Mouse (Mus musculus) urinary bladder, postnatal 25 days (tissue): ENCODE measurements at regions not wholly inside any gene's neighbourhood (a gene's known extent, or its start where the extent isn't known, plus 50 kb on each side); places are given as distances from the start of the nearest gene placed in this dataset.

Experiments
- DNase-seq: peaks from one replicate; pipeline ENCODE4 v3.0.0; 2022; ENCODE audit warnings: low spot score

DNA sequence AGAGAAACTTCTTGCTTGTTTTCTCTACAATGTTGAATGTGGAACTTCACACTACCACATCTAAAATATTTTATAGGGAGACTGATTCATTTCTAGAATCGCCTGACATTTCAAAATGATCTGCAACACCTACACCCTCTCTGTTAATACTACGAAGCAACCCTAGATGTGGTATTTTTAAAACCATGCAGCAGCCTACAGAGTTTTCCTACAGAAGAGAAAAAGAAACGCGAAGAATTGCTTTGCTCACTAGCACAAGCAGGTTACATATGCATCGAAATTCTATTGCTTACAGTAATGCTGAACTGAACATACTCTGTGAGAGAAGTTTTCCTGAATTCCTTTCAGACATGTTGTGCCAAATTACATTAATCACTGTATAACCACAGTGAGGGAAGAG lies 488.7 kb downstream of the Fat4 start:
- DNase-seq, result no peak

DNA sequence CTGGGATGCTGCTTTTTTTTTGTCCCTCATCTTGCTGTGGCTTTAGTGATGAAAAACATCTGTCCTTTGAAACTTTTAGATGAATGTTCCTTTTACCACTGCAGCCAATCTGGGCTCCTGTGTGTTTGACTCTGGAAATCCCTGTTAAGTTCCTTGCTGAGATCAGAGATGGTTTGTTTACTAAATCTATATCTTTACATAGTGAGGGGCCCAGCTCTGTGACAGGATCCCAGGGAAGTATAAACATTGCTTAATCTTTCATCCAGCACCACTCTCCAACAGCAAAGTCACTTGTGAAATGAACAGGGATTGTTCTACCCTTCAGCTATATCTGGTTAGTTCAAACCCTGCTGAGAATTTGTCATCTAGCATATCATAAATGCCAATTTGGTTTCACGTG lies 501.8 kb downstream of the Fat4 start:
- no peak for DNase-seq

DNA sequence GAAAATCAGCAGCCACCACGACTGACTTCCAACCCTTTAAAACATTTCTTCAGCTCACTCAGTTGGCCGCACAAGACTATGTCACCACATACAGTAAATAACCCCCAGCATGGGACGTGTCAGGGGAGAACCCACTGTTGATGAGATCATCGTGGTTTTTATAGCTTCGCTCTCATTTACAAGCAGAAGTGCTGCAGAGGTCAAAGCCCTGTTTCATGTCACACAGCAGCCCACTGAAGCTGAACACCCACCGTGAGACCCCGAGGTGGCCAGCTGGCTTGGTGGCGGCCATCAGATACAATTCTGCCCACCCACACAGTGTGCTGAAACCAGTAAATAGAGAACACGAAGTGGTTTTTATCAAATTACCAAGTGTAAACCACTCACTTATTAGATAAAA lies 503.7 kb downstream of the Fat4 start:
- DNase-seq, result no peak

DNA sequence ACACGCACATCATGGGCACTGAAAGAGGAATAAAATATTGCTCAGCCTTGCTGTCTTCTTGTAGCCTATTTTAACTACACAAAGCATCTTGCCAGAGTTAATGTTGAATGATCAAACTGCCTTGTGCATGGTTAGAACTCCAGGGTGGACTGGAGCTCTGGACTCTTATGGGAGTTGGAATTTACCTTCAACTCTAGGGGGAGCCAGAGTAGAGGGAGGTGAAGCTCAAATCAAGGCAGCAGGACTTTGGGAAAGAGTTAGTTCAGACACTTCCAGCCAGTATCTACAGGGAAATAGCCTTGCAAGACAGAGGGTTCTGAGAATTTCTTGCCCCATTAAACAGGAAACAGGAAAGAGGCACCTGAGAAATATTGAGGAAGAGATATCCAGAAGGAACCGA lies 505.3 kb downstream of the Fat4 start:
- no peak for DNase-seq

DNA sequence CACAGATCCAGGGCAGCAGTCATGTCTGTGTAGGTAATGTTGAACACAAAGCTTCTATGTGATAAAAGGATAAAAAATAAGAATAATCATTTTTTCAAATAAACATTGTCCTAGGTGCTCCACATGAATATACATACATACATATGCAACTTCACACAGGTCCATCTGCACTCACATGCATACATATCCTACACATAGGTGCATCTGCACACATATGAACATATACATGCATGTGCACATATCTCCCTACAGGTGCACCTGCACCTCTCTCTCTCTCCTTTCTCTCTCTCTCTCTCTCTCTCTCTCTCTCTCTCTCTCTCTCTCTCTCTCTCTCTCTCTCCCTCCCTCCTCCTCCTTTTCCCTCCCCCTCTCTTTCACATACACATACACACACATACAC lies 509.9 kb downstream of the Fat4 start:
- DNase-seq, result no peak

DNA sequence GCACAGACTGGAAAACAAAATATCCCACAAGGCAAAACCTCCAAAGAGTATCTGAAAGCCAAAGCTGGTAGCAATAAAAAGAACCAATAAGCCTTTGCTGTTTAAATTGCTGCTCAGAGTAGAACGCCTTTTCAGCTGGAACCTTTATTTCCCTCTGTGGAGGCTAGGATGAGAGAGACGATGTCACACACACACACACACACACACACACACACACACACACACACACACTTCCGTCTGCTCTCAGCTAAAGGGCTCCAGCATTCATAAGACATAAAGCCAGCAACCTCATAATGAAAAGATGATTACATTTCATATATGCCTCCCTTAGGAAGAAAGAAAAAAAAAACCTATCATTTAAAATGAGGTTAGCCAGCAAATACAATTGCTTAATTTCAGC lies 510.5 kb downstream of the Fat4 start:
- DNase-seq, result no peak

DNA sequence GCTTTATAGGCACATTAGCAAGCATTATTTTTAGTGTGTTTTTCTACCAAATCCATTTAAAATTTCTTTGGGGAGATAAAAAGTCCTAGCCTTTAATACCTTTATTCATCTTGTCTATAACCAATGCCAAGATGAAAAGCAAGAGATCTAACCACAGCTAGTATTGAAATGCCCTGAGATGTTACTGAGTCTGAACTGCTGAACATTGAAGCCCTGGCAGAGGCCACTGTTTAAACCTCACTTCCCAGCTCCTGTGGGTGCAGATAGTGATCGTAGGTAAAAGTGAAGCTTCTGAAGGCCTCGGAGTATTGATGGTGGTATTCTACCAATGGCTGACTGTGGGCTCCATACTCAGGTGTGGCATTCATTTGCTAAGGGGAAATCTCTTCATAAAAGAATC lies 510.9 kb downstream of the Fat4 start:
- DNase-seq, result no peak

DNA sequence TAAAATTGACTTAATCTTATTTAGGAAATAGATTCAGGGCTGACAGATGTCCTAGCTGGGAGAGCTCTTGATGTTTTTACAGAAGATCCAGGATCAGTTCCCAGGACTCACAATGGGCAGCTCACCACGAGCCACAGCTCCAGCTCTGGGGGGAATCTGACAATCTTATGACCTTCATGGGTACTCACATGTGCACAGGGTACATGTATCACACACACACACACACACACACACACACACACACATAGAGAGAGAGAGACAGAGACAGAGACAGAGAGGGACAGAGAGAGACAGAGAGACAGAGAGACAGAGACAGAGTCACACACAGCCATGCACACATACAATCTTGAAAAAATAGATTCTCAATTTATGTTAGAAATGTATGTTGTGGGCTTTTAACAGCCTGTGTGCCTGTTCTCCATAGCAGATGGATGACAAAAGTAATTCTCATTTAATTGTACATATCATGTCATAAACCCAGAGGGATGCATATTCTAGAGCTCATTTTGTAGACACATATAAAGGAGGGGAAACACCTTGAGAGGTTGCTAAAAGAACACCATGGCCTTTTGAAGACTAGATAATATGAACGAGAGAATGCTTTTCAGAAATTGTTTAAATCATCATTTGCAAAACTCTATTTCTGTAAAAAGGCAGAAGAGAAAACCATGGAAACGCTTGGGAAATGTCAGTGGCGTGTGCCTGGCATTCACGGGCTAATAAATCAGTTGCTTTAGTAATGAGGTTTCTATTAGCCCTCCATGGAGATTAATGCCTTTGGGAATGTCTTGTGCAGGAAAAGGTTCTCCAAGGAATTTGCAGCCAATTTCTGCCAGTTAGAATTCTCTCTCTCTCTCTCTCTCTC lies 538.3 kb downstream of the Fat4 start:
- no peak for DNase-seq

DNA sequence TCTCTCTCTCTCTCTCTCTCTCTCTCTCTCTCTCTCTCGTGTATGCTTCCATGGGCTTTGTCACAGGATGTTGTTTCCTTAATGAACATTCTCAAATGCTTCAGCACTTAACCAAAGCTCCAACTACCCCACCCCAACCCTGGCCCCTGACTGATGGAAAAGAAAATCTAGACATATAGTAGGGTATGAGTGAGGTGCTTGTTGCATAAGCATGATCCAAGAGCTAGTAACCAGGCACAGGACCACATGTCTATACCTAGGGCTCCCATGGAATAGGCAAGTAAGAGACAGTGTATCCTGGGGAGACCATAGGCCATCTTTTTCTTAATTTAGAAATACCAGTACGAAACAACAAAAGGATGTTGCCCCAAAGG lies 538.9 kb downstream of the Fat4 start:
- no peak for DNase-seq

DNA sequence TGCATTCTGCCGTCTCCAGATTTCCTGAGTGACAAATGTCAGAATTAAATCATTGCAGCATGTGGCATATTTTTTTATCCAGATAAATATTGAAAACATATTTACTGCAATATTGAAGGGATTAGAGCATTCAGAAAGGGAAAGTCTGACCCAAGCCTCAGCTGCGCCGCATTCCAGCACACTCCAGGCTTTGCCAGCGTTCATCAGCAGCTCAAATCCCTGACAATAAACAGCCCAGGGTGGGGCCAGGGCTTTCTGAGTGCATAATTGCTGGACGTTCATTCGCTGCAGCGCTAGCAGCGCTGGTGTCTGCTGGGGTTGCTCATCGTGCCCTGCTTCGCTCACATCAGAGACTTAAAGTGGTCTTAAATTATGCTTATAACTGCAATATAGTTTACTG lies 556.6 kb downstream of the Fat4 start:
- no peak for DNase-seq

DNA sequence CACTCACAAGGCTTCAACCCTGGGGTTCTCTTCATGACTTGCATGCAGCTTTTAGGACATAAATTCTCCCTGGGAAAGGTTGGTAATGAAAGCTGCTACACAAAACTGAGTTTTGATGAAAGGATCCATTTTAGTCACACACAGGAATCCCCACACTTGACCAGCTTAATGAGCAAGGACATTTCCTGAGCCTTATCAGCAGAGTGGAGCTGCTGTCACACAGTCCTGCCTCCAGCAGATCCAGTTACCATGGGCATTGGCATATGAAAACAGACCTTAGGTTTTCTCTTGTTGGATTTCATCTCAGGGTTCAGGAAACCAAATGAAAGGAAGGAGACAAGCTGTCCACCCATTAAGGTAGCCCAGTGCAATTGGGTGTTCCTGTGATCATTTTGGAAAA lies 568.9 kb downstream of the Fat4 start:
- no peak for DNase-seq

DNA sequence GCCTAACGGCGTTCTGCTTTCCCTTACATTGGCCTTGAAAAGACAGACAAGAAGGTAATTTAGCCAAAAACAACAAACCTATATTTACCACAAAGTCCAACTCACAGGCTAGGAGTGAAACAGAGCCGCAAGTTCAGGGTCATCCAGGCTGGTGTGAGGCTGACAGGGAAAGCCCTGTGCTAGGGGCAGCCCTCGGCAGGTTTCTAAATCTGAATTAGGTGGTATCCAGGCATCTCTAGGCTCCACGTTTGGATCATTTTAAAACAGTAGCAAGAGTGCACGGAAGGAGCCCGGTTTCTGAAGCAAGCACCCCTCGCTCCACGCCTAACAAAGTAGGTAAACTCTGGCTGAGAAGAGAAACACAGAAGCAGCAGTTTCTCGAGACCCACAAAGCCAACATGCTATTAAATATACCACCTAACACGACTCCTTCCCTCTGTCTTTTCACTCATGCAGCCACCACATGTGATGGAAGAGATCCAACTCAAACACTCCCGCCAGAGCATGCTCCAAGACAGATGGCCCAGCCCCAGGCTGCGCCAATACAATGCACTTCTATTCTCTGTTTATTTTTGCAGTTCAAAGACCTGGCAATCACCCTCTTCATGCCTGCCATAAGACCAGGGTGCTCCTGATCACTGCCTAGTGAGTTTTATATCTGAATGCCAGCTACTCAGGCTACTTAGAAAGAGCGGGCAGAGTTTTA lies 573.6 kb downstream of the Fat4 start:
- no peak for DNase-seq

DNA sequence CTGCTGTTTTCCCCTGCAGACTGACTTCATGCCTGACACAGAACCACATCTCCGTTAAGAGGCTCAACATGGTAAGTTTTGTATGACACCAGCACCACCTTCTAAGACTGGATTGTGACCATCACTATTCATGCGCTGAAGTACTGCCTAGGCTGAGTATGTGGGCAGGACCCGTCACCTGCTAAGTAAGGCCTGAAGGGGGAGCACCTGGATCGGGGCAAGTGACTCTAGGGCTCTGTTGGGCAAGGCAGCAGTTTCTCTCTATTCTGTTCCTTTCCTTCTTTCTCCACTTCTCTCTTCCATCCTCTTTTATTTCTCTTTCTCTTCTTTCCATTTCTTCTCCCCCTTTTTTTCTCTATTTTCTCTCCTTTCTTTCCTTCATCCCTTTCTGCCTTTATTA lies 574.8 kb downstream of the Fat4 start:
- DNase-seq, result no peak

DNA sequence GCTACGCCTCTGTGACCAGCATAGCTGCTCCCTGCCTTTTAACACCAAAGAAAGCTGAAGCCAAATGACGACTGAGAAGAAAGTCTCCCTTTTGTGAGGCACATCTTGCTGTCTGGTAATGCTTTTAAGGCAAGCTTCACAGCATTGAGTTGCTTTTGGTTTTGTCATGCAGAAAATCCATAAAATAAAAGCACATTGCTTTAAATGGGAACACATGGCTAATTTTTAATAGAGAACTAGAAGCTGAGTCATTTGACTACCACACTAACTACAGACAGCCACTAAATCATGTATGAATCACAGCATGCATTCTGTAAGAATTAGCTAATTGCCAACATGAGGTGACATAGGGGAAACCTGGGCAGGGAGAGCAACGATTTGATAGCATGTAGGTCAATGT lies 579.1 kb downstream of the Fat4 start:
- no peak for DNase-seq

DNA sequence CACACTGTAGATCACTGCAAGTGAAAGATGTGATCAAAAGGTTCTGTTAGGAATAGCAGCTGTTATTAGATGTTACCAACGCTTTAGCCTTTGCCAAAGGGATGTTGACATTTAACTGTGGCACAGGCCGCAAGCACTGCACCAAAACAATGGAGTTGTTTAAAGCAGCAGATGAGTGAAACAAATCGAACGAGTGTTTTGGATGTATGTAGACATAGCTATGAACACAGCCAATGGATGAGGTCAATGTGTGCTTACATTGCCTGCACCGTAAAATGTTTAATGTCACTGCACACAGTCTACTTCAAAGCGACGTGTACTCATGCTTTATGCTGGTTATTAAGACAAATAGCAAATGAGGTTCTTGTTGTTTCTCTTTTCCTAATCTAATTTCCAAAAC lies 602.7 kb downstream of the Fat4 start:
- no peak for DNase-seq

DNA sequence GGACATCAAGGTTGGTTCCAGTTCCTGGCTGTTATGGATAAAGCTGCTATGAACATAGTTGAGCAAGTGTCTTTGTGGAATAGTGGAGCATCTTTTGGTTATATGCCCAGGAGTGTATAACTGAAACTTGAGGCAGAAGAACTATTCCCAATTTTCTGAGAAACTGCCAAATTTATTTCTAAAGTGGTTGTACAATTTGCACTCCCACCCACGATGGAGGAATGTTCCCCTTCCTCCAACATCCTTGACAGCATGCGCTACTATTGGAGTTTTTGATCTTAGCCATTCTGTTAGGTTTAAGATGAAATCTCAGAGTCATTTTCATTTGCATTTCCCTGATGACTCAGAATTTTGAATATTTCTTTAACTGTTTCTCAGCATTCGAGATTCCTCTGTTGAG lies 607.6 kb downstream of the Fat4 start:
- no peak for DNase-seq

DNA sequence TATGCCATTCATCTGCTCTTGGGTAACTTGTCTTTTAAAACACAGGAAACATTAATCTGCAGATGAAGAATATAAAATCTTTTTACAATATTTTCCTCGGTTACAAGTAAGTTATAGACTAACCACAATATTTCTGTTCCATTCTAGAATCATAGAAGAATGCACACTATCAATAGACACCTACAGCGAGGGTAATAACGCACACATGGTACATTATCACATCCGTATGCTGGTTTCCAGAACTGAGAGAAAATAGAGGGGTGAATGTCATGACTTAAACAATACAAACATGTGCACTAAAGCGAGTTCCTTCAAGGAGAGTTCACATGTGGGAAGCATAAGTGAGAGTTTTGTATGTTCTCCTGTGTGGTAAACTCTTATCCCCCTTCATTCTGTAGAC lies 641.3 kb downstream of the Fat4 start:
- no peak for DNase-seq

DNA sequence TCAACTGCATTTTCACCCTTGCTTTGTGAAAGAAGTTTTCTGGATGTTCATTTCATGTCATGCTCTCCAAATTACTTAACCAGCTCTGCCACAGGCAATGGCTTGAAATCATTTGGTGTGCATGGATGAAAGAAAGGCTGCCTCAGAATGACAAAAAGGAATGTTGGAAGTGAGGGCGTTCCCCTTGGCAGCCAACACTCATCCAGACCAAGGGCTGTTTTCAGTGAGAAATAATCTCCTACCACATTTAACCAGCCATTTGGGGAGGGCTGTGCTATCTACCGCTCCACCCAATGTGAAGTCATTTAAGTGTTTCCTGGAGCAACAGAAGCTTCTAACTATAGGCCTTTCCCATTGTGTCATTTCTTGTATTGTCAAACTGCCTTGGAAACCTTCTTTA lies 650.8 kb downstream of the Fat4 start:
- DNase-seq, result no peak

DNA sequence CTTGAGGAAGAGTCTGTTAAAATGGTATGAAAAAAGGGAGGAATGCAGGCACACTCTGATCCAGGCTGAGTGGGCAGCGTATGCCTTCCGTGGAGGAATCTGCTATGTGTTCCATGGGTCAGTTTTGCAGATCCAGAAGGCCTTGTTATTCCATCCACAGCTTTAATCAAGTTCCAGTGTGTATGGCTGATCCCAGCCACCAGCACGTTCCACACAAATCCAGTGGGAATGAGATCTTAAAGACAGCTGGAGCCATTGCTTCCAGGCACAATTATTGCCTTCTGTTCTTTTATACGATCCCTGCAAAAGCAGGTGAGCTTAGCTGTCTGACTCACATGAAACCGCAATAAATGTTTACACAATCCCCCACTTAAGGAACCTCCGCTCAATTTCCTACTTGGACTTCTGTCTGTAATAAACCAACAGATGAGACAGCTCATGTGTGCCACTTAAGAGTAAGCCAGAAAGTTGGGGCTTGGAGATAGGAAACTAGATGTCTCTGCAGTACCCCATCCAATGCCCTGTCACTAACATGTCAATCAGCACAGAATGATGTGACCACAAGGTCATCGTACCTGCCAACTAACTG lies 653.9 kb downstream of the Fat4 start:
- no peak for DNase-seq

DNA sequence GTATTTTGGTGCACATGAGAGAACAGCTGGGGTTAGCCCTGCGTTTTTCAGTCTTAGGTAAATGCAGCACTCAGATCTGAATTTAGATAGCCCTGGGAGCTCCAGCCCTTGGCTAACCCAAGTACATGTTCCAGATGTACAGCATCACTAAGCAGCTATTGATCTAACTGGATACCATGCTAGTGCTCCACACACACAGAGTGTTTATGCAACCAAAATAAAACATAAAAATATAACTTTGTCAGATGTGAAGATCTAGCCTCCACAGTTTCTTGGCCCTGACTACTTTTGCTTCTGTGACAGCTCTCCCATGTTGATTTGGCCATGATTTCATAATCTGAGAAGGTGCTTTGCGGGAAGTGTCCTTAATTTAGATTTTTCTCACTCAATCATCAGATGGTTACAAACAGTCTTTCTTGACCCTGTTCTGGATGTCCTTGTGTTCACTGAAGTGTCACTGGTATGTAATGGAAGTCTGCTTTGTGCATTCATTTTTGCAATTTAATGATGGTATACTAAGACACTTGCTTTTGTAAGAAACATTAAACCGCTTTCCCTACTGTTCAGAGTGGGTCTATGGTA lies 672.8 kb downstream of the Fat4 start:
- no peak for DNase-seq

DNA sequence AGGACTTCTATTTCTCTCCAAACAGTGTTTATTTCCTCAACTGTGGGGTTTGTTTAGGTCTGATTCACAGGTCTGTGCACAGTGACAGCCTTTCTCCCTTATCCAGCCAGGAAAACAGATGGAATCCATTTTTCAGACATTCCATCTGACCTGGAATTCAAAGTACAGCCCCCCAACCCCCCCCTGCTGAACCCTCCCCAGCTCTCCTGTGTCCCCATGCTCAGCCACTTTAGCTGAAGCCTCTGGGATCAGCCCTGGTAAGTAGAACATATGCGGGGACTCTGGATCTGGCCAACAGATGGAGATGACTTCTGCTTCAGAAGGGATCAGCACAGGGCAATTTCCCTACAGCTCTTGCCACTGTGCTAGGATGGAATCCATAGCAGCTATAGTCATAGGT lies 674.2 kb downstream of the Fat4 start:
- DNase-seq, result no peak

DNA sequence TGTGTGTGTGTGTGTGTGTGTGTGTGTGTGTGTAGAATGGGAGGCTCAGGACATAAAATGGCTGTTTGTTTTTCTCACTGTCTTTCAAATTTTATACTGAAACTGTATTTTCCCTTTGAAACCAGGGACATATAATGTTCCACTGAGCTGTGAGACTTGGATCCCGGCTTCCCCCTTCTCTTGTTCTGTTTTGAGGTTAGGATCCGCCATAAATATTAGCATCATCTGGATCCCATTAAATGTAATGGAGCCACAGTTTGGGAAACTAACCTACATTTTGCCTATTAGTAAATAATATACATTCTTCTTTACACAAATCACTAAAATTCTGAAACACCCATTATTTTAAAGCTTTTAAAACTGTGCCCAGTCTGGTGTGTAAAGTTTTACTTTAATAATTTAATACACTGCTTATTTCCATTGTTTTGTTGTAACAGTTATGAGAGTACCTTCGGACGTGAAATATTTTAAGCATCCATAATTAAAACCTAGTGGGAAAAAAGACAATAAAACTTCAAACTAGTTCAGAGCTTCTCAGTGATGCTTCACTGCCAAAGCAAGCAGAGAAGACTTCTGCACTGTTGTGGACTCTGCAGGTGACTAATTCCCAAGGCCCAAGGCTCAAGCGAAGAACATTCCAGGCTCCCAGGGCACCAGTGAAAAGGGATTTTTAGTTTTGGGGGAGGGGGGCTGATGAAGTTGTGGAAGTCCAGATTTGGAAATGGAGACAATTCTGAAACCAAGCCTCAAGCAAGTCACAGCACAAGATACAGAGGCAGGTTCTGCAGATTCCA lies 684.9 kb downstream of the Fat4 start:
- no peak for DNase-seq
